Mouse (Mus musculus) left cerebral cortex, postnatal 10 days (tissue): ENCODE results near the gene Rbm28. TPM values are rescaled to one million over a fixed set of nuclear protein-coding genes. Genes with fewer than 3 reads are reported as not detected.
A peak's percentile ranks its signal among the peaks of the same experiment; 100 is the strongest.
"Not testable (repeated sequence)": the region's sequence is repeated elsewhere in the genome, so short reads cannot be mapped to it uniquely, and the experiment has no call there.

Experiments
- DNase-seq, 2 experiments: peaks; one replicate each; pipeline ENCODE4 v3.0.0; 2021 to 2022; ENCODE audit warnings: low spot score in 2 of 2, mixed read lengths in 1 of 2; ENCODE audit errors: extremely low spot score in 1 of 2
- intact Hi-C: fragments of 180-260 bp; cut with DNase I; formaldehyde crosslinking; loops from one replicate; pipeline ENCODE4 v1.15.1; 2025
- total RNA-seq, 2 experiments: library from RNA; stranded (reverse); gene quantifications; 2 replicates each; pipeline ENCODE4 v1.2.3; 2021

Rbm28 gene
- total RNA-seq, 2 experiments from 2014 or later, result 29.4 to 32.8 TPM

DNA sequence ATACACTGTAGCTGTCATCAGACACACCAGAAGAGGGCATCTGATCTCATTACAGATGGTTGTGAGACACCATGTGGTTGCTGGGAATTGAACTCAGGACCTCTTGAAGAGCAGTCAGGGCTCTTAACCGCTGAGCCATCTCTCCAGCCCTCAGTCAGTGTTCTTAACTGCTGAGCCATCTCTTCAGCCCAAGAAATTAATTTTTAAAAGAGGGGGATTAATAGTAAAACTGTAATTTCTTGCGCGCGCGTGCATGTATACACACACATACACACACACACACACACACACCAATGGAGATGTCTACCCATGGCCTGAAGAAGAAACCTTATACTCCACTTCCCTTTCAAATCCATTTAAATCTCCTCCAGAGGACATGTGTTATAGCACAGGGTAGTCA lies 3.5 kb downstream of the Rbm28 start:
- DNase-seq, intact Hi-C loops: not testable (repeated sequence)

DNA sequence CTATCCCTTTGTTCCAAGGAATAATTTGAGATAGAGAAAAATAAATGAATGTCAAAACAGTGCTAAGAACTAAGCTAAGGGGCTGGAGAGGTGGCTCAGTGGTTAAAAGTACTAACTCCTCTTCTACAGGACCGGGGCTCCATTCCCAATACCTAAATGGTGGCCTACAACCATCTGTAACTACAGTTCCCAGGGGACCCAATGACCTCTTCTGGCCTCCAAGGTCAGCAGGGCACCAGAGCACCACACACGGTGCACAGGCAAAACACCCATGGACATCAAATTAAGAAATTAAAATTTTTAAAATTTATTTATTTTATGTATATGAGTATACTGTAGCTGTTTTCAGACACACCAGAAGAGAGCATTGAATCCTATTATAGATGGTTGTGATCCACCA lies 4.0 kb downstream of the Rbm28 start:
- no peak for DNase-seq
- intact Hi-C loops, result no loop called here

DNA sequence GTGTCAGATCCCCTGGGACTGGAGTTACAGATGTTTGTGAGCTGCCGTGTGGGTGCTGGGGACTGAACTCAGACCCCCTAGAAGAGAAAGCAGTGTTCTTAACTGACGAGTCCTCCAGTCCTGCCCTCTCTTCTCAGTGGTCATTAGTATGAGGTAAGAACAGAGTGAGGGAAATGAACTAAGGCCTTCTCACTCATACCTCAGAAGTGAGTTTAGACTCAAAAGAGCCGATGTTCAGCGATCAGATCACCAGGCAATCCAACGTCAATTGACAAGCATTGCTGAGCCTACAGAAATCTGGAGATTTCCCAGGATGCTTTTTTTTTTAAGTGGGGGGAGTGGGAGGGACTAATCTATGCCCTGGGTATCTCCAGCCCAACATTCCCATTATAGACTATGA lies 8.5 kb downstream of the Rbm28 start:
- intact Hi-C loops, result no loop called here
- DNase-seq, result no peak

DNA sequence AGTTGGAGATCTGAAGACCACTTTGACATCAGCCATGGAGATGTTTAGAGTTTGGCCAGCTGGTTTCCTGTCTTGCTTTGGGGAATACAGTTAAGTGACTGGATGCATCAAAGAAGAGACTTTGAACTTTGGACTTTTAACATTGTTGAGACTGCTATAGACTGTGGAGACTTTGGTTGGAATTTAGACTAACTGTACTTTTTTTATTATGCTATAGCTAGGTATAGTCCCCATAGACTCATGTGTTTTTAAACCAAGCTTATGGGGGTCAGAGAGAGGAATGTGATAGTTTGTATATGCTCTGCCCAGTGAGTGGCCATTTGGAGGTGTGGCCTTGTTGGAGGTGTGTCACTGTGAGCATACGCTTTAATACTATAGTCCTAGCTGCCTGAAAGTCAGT lies 14.8 kb downstream of the Rbm28 start:
- intact Hi-C loops, result no loop called here
- DNase-seq, result no peak

DNA sequence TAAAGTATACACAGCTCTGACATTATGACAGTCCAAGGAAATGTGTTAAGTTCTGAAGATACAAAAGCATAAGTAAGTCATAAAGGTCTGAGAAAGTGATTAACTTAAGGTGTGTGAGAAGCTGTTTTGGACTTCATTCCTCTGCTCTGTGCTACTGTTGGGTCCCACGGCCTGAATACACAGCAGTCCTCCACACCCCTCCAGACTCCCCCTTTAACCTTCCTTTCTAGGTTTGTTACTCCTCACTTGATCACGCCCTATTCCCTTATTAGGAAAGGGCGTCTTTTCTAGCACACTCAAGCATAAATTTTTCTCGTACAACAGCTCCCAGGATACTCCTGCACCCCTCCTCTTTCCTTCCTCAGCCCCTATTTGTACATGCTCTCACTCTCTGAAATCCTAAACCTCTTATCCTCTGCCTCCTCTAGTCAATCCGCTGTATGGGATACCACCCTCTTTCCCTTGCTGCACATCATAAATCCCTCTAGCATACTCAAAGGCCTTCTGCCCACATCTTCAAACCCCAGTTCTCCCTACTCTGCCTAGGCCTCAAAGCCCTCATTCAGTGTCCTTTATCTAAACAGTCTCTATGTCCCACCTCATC lies 17.3 kb downstream of the Rbm28 start:
- no peak for DNase-seq
- intact Hi-C loops, result loop anchor here (10.0 kb wide), 2 partner anchors 313 to 613 kb away; partner anchors contain the start of gene Lrrc4

DNA sequence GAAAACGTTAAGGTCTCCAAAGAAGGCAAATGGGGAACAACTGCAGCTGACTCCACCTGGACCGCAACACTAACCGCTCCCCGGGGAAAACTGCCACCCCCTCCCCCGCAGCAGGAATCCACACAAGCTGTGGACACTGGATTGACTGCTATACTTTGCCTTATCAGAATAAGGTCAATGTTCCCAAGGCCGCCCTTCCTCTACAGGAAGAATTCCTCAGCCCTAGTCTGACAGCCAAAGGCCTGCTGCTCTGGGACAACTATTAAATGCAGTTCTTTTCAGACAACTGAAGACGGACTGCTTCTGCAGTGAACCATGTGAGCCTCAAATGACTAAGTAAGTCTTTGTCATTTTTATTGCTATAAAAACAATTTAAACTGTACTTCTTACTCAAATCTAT lies 18.2 kb downstream of the Rbm28 start:
- intact Hi-C loops, result loop anchor here (10.0 kb wide), 2 partner anchors 312 to 612 kb away; partner anchors contain the start of gene Lrrc4
- DNase-seq, result no peak

DNA sequence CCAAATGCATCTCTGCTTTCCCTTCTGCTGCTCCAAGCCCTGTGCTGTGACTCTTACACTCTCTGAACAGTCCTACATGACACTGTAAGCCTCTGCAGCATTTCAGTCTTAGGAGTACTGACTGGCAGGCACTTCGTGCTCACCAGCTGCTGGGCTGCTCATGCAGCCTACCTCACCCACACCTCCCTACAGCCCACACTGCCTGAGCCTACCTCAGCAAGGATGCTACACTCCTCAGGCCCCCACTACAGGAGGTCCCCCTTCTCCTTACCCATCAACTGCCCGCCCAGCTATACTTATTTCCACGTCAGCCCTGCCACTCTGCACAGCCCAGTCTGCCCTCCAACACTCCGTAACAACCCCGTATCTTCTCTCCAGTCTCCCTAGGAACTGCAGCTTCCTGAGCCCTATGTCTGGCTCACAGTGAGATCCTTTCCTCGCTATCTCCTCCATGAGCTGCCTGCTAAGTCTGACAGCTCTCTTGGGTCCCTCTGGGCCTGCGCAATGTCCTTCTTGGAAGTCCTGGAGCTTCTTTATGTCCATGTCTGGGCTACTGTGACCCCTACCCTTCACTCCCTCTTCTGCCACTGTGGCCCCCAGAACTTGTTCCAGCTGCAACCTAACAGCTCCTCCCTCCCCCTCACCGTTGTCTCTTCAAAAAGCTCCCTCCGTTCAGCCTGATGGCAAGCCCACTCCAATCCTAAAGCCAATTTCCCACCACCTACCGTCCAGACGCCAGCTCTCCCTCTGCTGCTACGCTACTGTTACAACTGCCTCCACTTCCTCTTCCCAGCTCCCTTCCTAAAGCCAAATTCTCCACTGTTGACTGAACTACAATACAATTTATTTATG lies 19.1 kb downstream of the Rbm28 start:
- no peak for DNase-seq
- intact Hi-C loops, result loop anchor here (10.0 kb wide), 2 partner anchors 311 to 611 kb away; partner anchors contain the start of gene Lrrc4

DNA sequence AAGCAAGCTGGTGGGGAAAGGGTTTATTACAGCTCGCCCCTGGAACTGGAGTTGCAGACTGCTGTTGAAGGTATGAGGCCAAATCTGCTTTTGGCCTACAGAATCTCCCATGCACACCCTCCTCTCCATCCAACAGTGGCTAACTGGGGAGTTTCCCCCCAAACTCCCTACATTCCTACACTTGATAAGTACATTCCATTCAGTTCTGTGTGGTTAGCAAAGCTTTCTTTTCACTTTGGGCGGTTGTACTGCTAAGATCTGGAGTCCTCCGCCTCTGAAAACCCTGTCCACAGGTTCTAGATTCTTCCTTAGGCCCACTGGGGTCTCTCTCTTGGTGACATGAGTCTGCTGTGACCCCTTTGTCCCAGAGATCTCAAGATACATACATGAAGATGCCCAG lies 19.8 kb downstream of the Rbm28 start:
- intact Hi-C loops, result loop anchor here (10.0 kb wide), 2 partner anchors 310 to 610 kb away; partner anchors contain the start of gene Lrrc4

DNA sequence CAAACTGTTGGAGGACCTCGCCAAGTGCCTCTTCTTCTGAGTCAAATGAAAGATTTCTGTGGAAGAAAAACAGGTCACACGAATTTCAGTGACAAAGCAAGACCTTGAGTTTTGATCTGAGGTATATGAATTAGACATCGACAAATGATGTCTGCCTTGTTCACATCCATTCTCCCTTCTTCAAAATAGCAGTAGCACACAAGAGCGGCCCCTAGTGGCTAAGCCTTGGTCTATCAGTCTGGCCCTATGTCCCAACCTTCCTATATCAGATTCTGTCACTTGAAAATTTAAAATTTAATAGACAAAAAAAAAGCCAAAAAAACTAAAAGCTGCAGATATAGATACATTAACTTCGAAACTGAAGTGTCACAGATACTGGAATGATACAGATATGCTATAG lies 21.2 kb downstream of the Rbm28 start:
- intact Hi-C loops, result loop anchor here (10.0 kb wide), 2 partner anchors 309 to 609 kb away; partner anchors contain the start of gene Lrrc4
- peak; percentile 28 to 65 for DNase-seq

More for the DNA sequence above, 19.8 kb downstream of the Rbm28 start:
- DNase-seq, result no peak

DNA sequence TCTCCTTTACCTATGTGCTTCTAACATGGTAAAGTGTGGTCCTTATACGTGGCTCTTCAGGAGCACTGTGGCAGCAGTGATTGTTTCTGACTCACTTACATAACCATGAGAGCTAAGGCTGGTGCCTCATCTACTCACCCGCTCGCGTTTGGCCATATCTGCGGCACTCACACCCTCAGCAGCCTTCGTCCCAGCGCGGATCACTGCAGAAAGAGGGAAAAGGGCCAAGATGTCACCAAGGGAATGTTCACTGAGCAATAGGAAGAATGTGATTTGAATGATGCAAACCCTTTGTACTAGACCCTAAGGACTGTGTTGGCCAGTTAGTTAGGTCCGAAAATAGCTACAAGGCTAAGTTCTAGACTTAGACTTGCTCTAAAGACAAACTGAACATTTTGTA lies 27.4 kb downstream of the Rbm28 start:
- intact Hi-C loops, result no loop called here
- DNase-seq, result no peak

DNA sequence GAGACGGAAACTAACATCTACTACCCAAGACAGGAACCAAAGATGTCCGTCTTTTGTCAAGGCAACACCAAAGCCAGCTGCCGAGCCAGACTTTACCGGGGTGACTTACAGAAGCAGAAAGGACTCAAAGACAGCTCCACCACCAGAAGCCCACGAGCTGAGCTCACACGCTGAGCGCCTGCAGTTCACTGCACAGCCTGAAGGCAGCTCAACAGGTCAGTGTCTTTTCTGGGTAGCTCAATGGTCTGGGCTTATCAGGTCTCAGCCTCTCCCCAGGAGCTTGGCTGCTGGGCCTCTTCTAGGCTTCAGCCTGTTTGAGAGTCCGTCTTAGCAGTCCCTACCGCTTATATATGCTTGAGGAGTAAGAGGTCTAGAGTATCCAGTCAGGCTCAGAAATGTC lies 31.7 kb downstream of the Rbm28 start:
- intact Hi-C loops, result no loop called here
- DNase-seq, result no peak

DNA sequence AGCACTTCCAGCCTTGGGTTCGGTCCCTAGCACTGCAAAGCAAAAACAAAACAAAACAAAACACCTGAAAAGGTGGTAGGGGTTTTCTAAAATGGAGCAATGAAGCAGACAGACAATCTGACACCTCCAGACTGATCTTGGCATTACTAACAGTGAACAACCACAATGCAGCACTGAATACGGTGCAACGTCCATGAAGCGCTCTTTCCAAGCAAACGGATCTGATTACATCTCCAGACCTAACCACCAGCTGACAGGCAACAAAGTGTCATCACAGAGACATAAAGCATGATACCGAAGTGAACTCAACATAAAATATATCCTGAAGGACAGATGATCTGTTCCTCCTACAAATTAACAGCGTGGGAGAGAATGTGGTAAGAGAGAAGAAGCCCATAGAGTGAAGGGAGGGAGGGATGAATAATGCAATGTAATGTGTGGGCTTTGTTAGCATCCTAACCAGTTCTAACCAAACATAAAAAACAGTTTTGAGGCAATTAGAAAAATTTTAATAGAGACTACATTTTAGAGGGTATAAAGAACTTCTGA lies 37.9 kb downstream of the Rbm28 start:
- intact Hi-C loops, result no loop called here
- no peak for DNase-seq

DNA sequence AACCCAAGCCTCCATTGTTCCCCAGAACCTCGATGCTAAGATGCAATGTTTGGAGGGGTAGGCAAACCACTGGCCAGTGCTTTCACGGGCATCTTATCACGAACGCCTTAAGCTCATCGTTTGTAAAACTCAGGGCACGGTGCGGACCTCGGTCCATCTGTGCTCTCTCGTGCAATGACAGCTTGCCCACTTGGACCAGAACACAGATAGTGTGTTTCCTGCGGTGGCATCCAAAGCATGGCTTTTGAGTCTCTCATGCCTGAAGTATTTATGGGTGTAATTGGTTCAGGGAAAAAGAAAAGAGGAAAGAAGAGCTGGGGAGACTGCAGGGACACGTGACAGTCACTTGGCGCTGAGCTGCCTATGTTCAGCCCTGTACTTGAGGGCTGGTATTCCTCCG lies 44.8 kb downstream of the Rbm28 start:
- intact Hi-C loops, result no loop called here
- no peak for DNase-seq

DNA sequence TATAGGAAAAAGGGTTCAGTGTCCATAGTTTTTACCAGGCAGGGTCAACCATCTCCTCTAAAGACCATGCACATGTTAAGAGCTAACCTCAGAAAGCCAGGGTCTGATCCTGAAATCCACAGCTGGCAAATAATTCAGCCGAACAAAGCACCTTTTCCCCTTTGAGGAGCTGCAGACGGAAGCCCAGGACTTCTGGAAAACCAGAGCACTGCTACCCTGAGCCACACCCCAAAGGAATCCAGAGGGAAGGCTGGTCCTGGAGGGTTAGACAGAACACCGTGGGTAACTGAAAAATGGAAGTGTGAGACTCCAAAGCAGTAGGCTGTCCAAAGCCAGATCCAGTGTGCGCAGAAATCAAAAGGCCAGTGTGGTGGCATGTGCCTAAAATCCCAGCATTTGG lies 45.8 kb downstream of the Rbm28 start:
- DNase-seq, result no peak
- intact Hi-C loops, result no loop called here

DNA sequence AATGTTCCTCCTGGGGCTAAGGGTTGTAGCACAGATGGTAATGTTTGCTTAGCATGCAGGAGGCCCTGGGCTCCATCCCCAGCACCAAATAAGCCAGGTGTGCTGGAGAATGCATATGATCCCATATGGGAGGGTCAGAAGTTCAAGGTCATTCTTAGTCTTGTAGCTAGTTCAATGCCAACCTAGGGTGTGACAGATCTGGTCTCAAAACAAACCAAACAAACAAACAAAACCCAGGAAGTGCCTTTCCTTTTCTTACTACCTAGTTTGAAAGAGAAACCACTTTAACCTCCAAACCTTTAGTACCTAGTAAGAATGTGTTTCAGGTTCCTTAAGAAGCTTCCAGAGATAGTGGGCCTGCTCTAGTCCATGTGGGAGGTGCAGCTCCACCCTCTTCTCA lies 46.6 kb downstream of the Rbm28 start:
- intact Hi-C loops, result no loop called here

DNA sequence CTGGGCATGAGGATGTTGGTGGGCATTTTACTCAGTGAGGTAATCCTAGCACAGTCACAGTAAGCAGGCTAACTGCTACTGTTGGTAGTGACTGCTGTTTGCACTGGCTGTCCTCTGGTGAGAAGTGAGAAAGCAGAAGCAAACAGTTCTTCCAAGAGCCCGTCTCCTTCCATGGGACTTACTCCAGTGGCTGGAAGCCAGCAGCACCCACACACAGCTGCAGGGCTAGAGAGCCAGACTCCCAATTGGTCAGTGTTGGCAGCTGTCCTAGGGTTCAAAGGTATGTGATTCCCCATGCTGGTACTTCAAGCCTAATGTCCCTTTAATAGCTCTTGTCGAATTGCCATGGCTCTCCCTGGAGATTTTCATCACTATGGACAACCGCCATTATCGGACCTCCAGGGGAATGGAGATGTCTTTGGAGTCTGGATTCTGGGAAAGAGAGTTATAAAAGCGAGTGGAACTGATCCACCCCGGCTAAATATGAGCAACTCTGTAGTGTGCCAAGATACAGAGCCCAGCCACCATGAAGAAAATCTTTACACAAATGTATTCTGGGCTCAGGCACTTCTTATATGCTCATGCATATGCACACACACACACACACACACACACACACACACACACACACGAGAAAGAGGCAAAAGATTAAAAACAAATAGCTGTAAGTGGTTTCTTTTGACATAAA lies 47.2 kb downstream of the Rbm28 start:
- intact Hi-C loops, result no loop called here
- peak; percentile 55 to 74 for DNase-seq

More for the DNA sequence above, 46.6 kb downstream of the Rbm28 start:
- no peak for DNase-seq

DNA sequence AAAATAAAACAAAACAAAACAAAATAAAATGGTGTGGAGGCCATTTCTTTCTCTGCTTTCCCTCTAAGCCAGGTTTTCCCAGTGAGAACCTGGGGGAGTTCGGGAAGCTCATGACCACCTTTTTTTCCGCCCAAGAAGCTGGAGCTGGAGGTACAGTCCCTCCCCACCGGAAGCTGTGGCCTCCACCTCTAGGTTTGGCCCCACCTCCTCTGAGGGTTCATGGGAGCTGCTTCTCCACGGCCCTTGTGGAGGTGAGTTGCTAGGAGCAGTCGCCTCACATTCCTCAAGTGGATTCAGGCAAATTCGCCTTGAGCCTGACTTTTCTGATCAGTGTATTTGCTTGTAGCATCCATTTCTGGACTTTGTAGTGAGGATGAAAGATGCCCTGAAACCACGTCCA lies 49.0 kb downstream of the Rbm28 start:
- DNase-seq, result no peak
- intact Hi-C loops, result no loop called here

DNA sequence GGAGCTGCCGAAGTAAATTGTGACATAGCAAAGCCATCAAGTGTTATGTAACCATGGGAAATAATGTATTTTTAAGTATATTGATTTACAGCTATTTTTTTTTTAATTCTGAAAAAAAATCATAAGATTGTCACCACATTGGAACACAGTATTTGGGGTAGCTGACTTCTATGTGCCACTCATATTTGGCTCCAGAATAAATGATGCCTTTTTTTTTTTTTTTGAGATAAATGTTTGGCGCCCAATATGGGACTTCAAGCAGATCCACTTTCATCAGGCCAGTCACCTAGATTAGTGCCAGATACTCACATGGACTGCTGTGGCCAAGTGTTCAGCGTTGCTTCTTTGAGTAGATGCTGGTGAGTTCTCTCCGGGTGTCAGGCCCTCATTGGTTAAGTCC lies 53.3 kb downstream of the Rbm28 start:
- intact Hi-C loops, result no loop called here

DNA sequence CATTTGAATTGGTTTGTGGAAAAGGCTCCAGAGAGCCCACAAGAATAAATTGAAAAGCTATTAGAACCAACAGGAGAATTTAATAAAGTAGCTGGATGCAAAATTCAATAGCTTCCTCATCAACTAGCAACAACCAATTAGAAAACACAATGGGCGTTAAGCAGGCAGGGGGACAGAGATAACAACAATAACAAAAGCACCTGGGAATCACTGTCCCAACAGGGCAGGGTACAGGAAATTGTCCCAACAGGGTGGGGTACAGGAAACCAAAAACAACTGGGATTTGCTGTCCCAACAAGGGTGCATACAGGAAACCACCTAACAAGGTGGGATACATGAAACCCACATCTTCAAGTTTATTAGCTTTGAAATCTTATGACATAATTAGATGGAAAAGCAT lies 56.4 kb downstream of the Rbm28 start:
- intact Hi-C loops, result no loop called here
- DNase-seq, result no peak

More for the DNA sequence above, 53.3 kb downstream of the Rbm28 start:
- DNase-seq, result no peak
